Mouse (Mus musculus): ENCODE data around the gene Pmp22.

- TF ChIP-seq CTCF (IDR thresholded peaks at IDR 0.05; ENCODE audit: insufficient read depth, low read depth, low read length) (no peak), POLR2A (IDR thresholded peaks at IDR 0.05; ENCODE audit: insufficient read depth, low read depth, low read length) (no peak)
Measured at GRCm38 (mm10) chr11:63180262-63181101, 51.7 kb downstream of the Pmp22 start.

Measured in olfactory bulb, adult 2 months (tissue).